Mouse (Mus musculus): ENCODE data around the gene Ppp1r12b.

GRCm38 (mm10) chr1:134938233-134938632 lies 17.5 kb downstream of the Ppp1r12b start:
- TF ChIP-seq CTCF (IDR thresholded peaks at IDR 0.05; ENCODE audit: borderline replicate concordance, control insufficient read depth, extremely low read depth, insufficient read depth, low read length, poor library complexity) (no peak), POLR2A (IDR thresholded peaks at IDR 0.05; ENCODE audit: control insufficient read depth, extremely low read depth, insufficient read depth, low read length, poor library complexity) (no peak)
